Mouse (Mus musculus): ENCODE measurements at regions not wholly inside any gene's neighbourhood (a gene's known extent, or its start where the extent isn't known, plus 50 kb on each side); places are given as distances from the start of the nearest gene placed in this dataset.

GRCm38 (mm10) chr1:73643431-73643830 lies 480.8 kb downstream of the Tns1 start:
- TF ChIP-seq NELFE (IDR thresholded peaks at IDR 0.05; ENCODE audit: low read depth, low read length) (no peak), CTCF (IDR thresholded peaks at IDR 0.05 in 2 of 3, conservative IDR thresholded peaks at IDR 0.05 in 1 of 3; ENCODE audit: control insufficient read depth in 1 of 3, insufficient read depth in 1 of 3, low read depth in 2 of 3, low read length in 3 of 3, poor library complexity in 1 of 3, severe bottlenecking in 1 of 3) (no peak), TCF12 (IDR thresholded peaks at IDR 0.05; ENCODE audit: low read depth, low read length) (no peak), ZMIZ1 (IDR thresholded peaks at IDR 0.05; ENCODE audit: low read depth, low read length) (no peak), EP300 (IDR thresholded peaks at IDR 0.05; ENCODE audit: low read depth in 1 of 2, low read length in 2 of 2) (no peak), CHD2 (IDR thresholded peaks at IDR 0.05; ENCODE audit: low read length) (no peak), BHLHE40 (IDR thresholded peaks at IDR 0.05; ENCODE audit: borderline replicate concordance, low read depth, low read length) (no peak)
